In the genomic region with DNA sequence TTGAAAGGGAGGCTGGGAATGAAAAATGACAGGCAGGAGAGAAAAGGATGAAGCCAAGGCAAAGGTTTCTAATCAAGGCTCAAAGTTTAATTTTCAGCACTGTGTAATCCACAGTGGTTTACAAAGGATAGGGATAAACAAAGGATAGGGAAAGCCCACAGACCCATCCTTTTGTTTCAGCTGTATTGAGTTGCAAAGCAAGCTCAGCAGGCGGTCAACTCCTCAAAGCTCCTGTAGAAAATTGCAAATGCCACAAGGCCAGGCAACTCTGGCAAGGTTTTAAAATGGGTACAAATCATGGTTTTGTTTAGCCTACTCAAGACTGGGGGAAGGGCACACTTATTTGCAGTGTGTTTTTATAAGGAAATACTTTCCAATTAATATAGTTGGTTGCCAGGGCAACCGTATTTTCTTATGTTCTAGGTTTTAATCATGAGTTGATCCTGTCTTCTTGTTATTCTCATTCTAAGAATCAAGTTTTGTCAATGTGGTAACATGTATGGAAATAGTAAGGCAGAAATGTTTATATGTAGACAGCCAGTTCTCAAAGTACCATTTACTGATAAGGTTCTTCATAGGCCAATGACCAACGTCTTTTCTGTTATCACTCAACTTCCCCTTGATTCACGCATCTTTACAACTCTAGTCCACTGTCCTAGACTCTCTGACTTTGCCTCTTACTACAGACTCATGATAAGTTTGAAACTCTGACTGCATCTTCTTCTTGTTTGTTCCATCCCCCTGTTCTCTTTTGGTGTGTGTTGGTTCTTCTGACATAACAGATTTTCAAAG, we compare ENCODE assay signal across 27 mouse cellular contexts.
A peak's percentile ranks its signal among the peaks of the same experiment; 100 is the strongest.
DNase-seq lines count a peak whose midpoint lies in the region; ATAC-seq and TF ChIP-seq lines count a peak whose summit lies in the region.
"Had no signal": no experiment of that assay in that cellular context is flagged by ENCODE, and none has a peak within 500 bp of the region (broad histone marks: within the 10 kb centered on the region; RNA-seq: fewer than 3 reads in every experiment).

No protein-coding gene starts in this region.

- no peaks in the 10 kb centered on the region for H3K9me3 ChIP-seq in midbrain, embryonic 10.5 days (replicated peaks)
- H3K9me3 ChIP-seq in midbrain, postnatal 0 days (ENCODE audit: low read length), result no peaks in the 10 kb centered on the region
- H3K9me3 ChIP-seq in ES-E14 (ENCODE audit: control insufficient read depth, insufficient read depth, low read depth, low read length), result no peaks in the 10 kb centered on the region
- H3K9me3 ChIP-seq in embryonic facial prominence, embryonic 10.5 days, result no peaks in the 10 kb centered on the region
- H3K9me3 ChIP-seq: forebrain, embryonic 13.5 days; intestine, embryonic 15.5 days; limb, embryonic 13.5 days; lung, embryonic 15.5 days; neural tube, embryonic 12.5 days had no signal

- no peaks in the 10 kb centered on the region for H3K36me3 ChIP-seq in midbrain, embryonic 10.5 days
- H3K36me3 ChIP-seq in midbrain, postnatal 0 days (ENCODE audit: insufficient read depth, low read length), result no peaks in the 10 kb centered on the region
- no peaks in the 10 kb centered on the region for H3K36me3 ChIP-seq in ES-E14 (ENCODE audit: control insufficient read depth, insufficient read depth, low read length, poor library complexity, severe bottlenecking)
- no peaks in the 10 kb centered on the region for H3K36me3 ChIP-seq in embryonic facial prominence, embryonic 10.5 days (replicated peaks)
- H3K36me3 ChIP-seq: intestine, embryonic 15.5 days; limb, embryonic 13.5 days; lung, embryonic 15.5 days; neural tube, embryonic 12.5 days had no signal

- no peak for DNase-seq in midbrain, embryonic 10.5 days (ENCODE audit: low spot score)
- DNase-seq in midbrain, postnatal 0 days (ENCODE audit: low spot score), result no peak
- DNase-seq in ES-E14 (ENCODE audit: low read depth, low spot score) (peak; percentile 59), R1 (ENCODE audit: low read depth, low spot score) (peak; percentile 94)
- no peak for DNase-seq in embryonic facial prominence, embryonic 10.5 days (ENCODE audit: low spot score)
- DNase-seq: adrenal gland, postnatal 10 days; B cell, adult 2 months; cerebellum, adult 8-10 months; cerebellum, postnatal 25 days; gastrocnemius, postnatal 25 days; heart, adult 11 months; heart, postnatal 36 days; kidney, adult 8-10 months; kidney, postnatal 4 days; midbrain, embryonic 14.5 days; thymus, adult 2 months; thymus, postnatal 4 days had no signal

- no peak for ATAC-seq in midbrain, postnatal 0 days (ENCODE audit: low FRiP score)
- no peak for ATAC-seq in megakaryocyte-erythroid progenitor cell, adult 5-6 weeks (replicated peaks; ENCODE audit: low FRiP score, low TSS enrichment, poor library complexity, severe bottlenecking)
- ATAC-seq: forebrain, embryonic 13.5 days; hindbrain, postnatal 0 days; intestine, embryonic 15.5 days had no signal

- no peak overlapping the region for H3K9ac ChIP-seq in midbrain, postnatal 0 days (replicated peaks; ENCODE audit: low read length, poor library complexity, severe bottlenecking)
- no peak overlapping the region for H3K9ac ChIP-seq in ES-E14 (ENCODE audit: insufficient read depth, low read depth, low read length, poor library complexity, severe bottlenecking)
- H3K9ac ChIP-seq: forebrain, embryonic 13.5 days; intestine, embryonic 15.5 days; limb, embryonic 13.5 days; lung, embryonic 15.5 days; neural tube, embryonic 12.5 days had no signal

- H3K4me2 ChIP-seq in midbrain, postnatal 0 days (ENCODE audit: low read depth, low read length, poor library complexity, severe bottlenecking), result no peak overlapping the region
- H3K4me2 ChIP-seq: forebrain, embryonic 13.5 days; heart, embryonic 11.5 days; intestine, embryonic 15.5 days; limb, embryonic 13.5 days; liver, embryonic 11.5 days; lung, embryonic 15.5 days; neural tube, embryonic 12.5 days had no signal

- no peak overlapping the region for H3K4me3 ChIP-seq in midbrain, embryonic 10.5 days
- H3K4me3 ChIP-seq in midbrain, postnatal 0 days (ENCODE audit: low read depth, low read length), result no peak overlapping the region
- no peak overlapping the region for H3K4me3 ChIP-seq in ES-E14 (ENCODE audit: insufficient read depth in 1 of 2, low read depth in 1 of 2, low read length in 2 of 2, poor library complexity in 1 of 2, severe bottlenecking in 1 of 2)
- H3K4me3 ChIP-seq in embryonic facial prominence, embryonic 10.5 days, result no peak overlapping the region
- H3K4me3 ChIP-seq: forebrain, embryonic 13.5 days; intestine, embryonic 15.5 days; limb, embryonic 13.5 days; lung, embryonic 15.5 days; neural tube, embryonic 12.5 days had no signal

- TF ChIP-seq CTCF in midbrain, postnatal 0 days (IDR thresholded peaks at IDR 0.05), result no peak

- H3K27me3 ChIP-seq in midbrain, embryonic 10.5 days (ENCODE audit: low read depth, poor library complexity, severe bottlenecking), result no peaks in the 10 kb centered on the region
- no peaks in the 10 kb centered on the region for H3K27me3 ChIP-seq in midbrain, postnatal 0 days (ENCODE audit: insufficient read depth, low read length)
- no peaks in the 10 kb centered on the region for H3K27me3 ChIP-seq in embryonic facial prominence, embryonic 10.5 days (replicated peaks; ENCODE audit: low read depth, poor library complexity, severe bottlenecking)
- H3K27me3 ChIP-seq: forebrain, embryonic 13.5 days; intestine, embryonic 15.5 days; limb, embryonic 13.5 days; lung, embryonic 15.5 days; neural tube, embryonic 12.5 days had no signal

- WGBS in midbrain, embryonic 10.5 days, result 35% methylated on average over 4 of the region's 4 CpGs
- 33% methylated on average over 4 of the region's 4 CpGs for WGBS in midbrain, postnatal 0 days
- 50% methylated on average over 4 of the region's 4 CpGs for WGBS in embryonic facial prominence, embryonic 10.5 days

- H3K4me1 ChIP-seq in midbrain, embryonic 10.5 days, result peaks cover 6% of the 10 kb centered on the region
- no peaks in the 10 kb centered on the region for H3K4me1 ChIP-seq in midbrain, postnatal 0 days (ENCODE audit: insufficient read depth, low read length)
- H3K4me1 ChIP-seq in ES-E14 (ENCODE audit: control insufficient read depth in 2 of 2, insufficient read depth in 2 of 2, low read length in 2 of 2, poor library complexity in 1 of 2), result peaks cover 0 to 5% of the 10 kb centered on the region in 2 experiments; a peak in 2 of 4 replicates
- no peaks in the 10 kb centered on the region for H3K4me1 ChIP-seq in embryonic facial prominence, embryonic 10.5 days
- H3K4me1 ChIP-seq: intestine, embryonic 15.5 days; limb, embryonic 13.5 days; lung, embryonic 15.5 days; neural tube, embryonic 12.5 days had no signal

- 0 out of 2 replicates have a peak overlapping the region, but pooled peaks have one; percentile 42 for H3K27ac ChIP-seq in midbrain, embryonic 10.5 days (replicated peaks)
- H3K27ac ChIP-seq in midbrain, postnatal 0 days (ENCODE audit: low read depth, low read length), result no peak overlapping the region
- H3K27ac ChIP-seq in ES-E14 (ENCODE audit: insufficient read depth, low read depth, low read length, poor library complexity, severe bottlenecking), result no peak overlapping the region
- H3K27ac ChIP-seq in embryonic facial prominence, embryonic 10.5 days (replicated peaks), result no peak overlapping the region
- H3K27ac ChIP-seq: forebrain, embryonic 13.5 days; hindbrain, postnatal 0 days; intestine, embryonic 15.5 days; kidney, postnatal 0 days; limb, embryonic 13.5 days; lung, embryonic 15.5 days; neural tube, embryonic 12.5 days had no signal

- in situ Hi-C loops in ES-E14 (cut with MboI; ENCODE audit: low sequenced_read_pairs in 2 of 2, unreplicated experiment in 2 of 2), result no loop called here

TF ChIP-seq in ES-E14, 5 proteins besides CTCF, POLR2A, EP300 and RAD21:
- TF ChIP-seq CHD2 (IDR thresholded peaks at IDR 0.05; ENCODE audit: low read depth, low read length) (peak; percentile 45), ZC3H11A (IDR thresholded peaks at IDR 0.05; ENCODE audit: borderline replicate concordance, low read depth, low read length) (no peak)

Comparison
In these comparisons a context has a peak if more than half of its experiments do, and no peak if none do; other contexts are left out.
1. DNase-seq: peak in ES-E14 (single experiment) and R1 (single experiment); none in midbrain, embryonic 10.5 days (single experiment), midbrain, postnatal 0 days (single experiment) and embryonic facial prominence, embryonic 10.5 days (single experiment).